Mouse (Mus musculus) B cell, adult 67 days (primary cell): Measurements from ENCODE around the gene Sh2d1b2. TPM values are rescaled to one million over a fixed set of nuclear protein-coding genes. Genes with fewer than 3 reads are reported as not detected.

Source experiments
- total RNA-seq, 2 experiments: library from RNA; stranded (reverse); gene quantifications; 4 replicates each; pipeline ENCODE4 v1.2.4; 2023

Sh2d1b2 gene
- total RNA-seq = 1 to 10 TPM in 1 of 2 experiments, not detected in 1; 1.4 TPM

GRCm38 (mm10) chr1:170232688-170233087 lies at the start of gene Sh2d1b2:
Sh2d1b2 (plus strand) TSS chr1:170232749.

GRCm38 (mm10) chr1:170214757-170215522 lies 17.6 kb upstream of the Sh2d1b2 start, which contains the start of gene Uhmk1:
Uhmk1 (minus strand) TSS chr1:170215397.

GRCm38 (mm10) chr1:170277016-170277415 lies 44.5 kb downstream of the Sh2d1b2 start, which contains the start of gene Sh2d1b1:
Sh2d1b1 (plus strand) TSS chr1:170277320.

Other genes starting within 250 kb of the Sh2d1b2 start
- gene Ddr2, start 122.0 kb upstream of the Sh2d1b2 start, total RNA-seq = not detected
- gene Uap1, start 57.8 kb upstream of the Sh2d1b2 start, total RNA-seq = 10 to 100 TPM; 56.1 to 57.7 TPM
- 10 to 100 TPM; 68.5 to 69.8 TPM for gene Uhmk1, start 17.4 kb upstream of the Sh2d1b2 start, total RNA-seq
- 1 to 10 TPM in 1 of 2 experiments, under 1 TPM in 1; 0.50 to 1.4 TPM for gene Sh2d1b1, start 44.6 kb downstream of the Sh2d1b2 start, total RNA-seq
- not detected for gene Gm7694, start 73.6 kb downstream of the Sh2d1b2 start, total RNA-seq
- not detected for gene Spata46, start 76.1 kb downstream of the Sh2d1b2 start, total RNA-seq